ENCODE assay signal across 20 mouse cellular contexts in the genomic region with DNA sequence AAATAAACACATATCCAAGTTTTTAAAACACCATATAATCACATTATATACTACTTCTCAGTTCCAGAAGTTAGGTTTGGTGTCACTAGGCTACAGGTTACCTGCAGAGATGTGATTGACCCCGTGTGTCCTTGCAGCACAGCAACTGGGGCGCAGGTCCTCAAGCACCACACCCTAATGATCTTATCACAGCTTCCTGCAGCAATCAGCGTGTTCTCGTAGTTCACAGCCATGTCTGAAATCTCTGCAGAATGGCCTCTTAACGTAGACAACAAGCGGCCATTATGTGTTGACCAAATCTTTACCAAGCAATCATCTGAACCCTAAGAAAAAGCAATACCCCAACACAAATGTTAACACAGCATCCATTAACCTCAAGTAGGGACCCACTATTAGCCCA.
"Had no signal": no experiment of that assay in that cellular context is flagged by ENCODE, and none has a peak within 500 bp of the region (broad histone marks: within the 10 kb centered on the region; RNA-seq: fewer than 3 reads in every experiment).

No protein-coding gene starts in this region.

- H3K4me3 ChIP-seq: midbrain, embryonic 10.5 days; midbrain, embryonic 12.5 days; myocyte; neural tube, embryonic 13.5 days; neural tube, embryonic 15.5 days; stomach, embryonic 15.5 days had no signal

- H3K9me3 ChIP-seq: midbrain, embryonic 10.5 days; midbrain, embryonic 12.5 days; neural tube, embryonic 13.5 days; neural tube, embryonic 15.5 days; stomach, embryonic 15.5 days had no signal

- H3K4me2 ChIP-seq: lung, embryonic 14.5 days; midbrain, embryonic 12.5 days; neural tube, embryonic 13.5 days; neural tube, embryonic 15.5 days; stomach, embryonic 15.5 days had no signal

- DNase-seq: lung, adult 18-20 months; lung, embryonic 14.5 days; lung, postnatal 10 days; lung, postnatal 4 days; midbrain, embryonic 14.5 days; retina, postnatal 1 day; right cerebral cortex, adult 18-20 months; right cerebral cortex, postnatal 25 days; right cerebral cortex, postnatal 4 days; spleen, adult 18-20 months; thymus, adult 18-20 months; thymus, postnatal 25 days had no signal

- H3K27me3 ChIP-seq: midbrain, embryonic 12.5 days; neural tube, embryonic 13.5 days; neural tube, embryonic 15.5 days; stomach, embryonic 15.5 days had no signal

- H3K27ac ChIP-seq: liver, embryonic 14.5 days; midbrain, embryonic 10.5 days; midbrain, embryonic 12.5 days; neural tube, embryonic 13.5 days; neural tube, embryonic 15.5 days; stomach, embryonic 15.5 days had no signal

- H3K9ac ChIP-seq: liver, embryonic 14.5 days; lung, embryonic 14.5 days; midbrain, embryonic 12.5 days; neural tube, embryonic 13.5 days; neural tube, embryonic 15.5 days; stomach, embryonic 15.5 days had no signal

- H3K4me1 ChIP-seq: midbrain, embryonic 10.5 days; midbrain, embryonic 12.5 days; neural tube, embryonic 13.5 days; neural tube, embryonic 15.5 days; stomach, embryonic 15.5 days had no signal

- ATAC-seq: midbrain, embryonic 16.5 days had no signal
